Mouse (Mus musculus) spleen, postnatal 10 days (tissue): ENCODE data around the gene Cenps.
"Not testable (repeated sequence)": the region's sequence is repeated elsewhere in the genome, so short reads cannot be mapped to it uniquely, and the experiment has no call there.

Experiments
- DNase-seq, 2 experiments: peaks; one replicate each; pipeline ENCODE4 v3.0.0; 2021 to 2022; ENCODE audit warnings: low spot score in 2 of 2

Cenps gene

GRCm38 (mm10) chr4:149123432-149123831 lies 14.0 kb downstream of the Cenps start:
- no peak for DNase-seq

- DNase-seq = not testable (repeated sequence)
Observed at GRCm38 (mm10) chr4:149119978-149120562, 17.4 kb downstream of the Cenps start.

DNA sequence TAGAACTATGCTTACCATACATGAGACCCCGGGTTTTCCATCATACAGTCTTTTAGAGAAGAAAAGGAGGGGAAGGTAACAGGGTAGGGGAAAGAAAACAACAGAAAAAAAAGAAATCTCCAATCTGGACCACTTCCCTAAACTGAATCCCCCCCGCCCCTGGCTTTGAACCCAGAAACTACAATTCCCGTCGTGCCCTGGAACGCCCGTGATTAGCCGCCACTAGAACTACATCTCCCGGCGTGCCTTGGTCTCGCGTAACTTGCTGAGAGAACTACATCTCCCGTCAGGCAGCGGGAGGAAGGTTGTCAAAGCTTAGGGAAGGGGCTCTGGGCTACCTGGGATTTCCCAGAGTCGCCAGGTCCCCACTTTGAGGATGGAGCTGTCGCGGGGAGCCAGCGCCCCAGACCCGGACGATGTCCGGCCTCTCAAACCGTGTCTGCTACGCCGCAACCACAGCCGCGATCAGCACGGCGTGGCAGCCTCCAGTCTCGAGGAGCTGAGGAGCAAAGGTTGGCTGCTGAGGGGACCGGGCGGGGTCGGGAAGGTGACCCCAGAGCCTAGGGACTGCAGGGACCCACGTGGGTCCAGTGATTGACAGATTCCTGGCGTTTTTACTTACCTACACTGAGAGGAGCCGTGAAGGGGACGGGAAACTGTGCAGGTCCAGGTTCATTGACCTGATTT lies 33.4 kb downstream of the Cenps start, which contains the start of gene Dffa:
Dffa (plus strand) TSS at position 272 of the 687 bp plus-strand sequence.
- peak; percentile 86 to 94 for DNase-seq

GRCm38 (mm10) chr4:149101456-149101855 lies 36.0 kb downstream of the Cenps start:
- no peak for DNase-seq

GRCm38 (mm10) chr4:149100449-149100848 lies 37.0 kb downstream of the Cenps start:
- DNase-seq = not testable (repeated sequence)

DNA sequence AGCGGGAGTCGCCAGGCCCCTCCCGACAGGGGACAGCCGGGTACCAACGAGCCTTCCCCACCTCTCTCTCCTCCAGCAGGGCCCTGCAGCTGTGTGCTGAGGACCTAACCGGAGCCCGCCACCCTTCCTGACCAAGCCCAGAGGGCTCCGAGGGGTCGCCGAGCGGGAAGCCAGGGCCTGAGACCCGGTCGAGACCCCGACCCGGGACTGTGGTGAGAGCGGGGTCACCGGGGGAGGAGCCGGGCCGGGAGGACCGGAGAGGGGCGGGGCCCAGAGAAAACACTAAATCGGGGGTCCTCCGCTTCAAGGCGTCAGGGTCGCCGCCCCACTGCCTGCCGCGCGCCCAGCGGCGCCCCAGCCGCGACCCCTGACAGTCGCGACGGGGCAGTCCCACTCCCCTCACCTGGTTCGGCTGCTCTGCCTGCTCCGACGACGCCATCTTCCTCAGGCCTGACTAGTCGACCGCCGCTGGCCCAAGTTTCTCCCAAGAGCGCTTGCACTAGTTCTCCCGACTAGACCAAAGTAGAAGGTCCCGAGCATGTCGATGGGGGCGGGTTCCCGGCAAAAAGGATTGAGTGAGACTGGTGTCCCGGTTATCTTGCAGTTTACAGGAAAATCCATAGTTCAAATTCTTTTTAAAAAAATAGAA lies 37.9 kb downstream of the Cenps start, which contains the start of gene Pex14:
Pex14 (minus strand) TSS at position 508 of the 649 bp plus-strand sequence.
- DNase-seq = peak; percentile 84 to 94

- no peak for DNase-seq
Observed at GRCm38 (mm10) chr4:149098571-149098970, 38.9 kb downstream of the Cenps start.

GRCm38 (mm10) chr4:149097956-149098355 lies 39.5 kb downstream of the Cenps start:
- DNase-seq = no peak

DNA sequence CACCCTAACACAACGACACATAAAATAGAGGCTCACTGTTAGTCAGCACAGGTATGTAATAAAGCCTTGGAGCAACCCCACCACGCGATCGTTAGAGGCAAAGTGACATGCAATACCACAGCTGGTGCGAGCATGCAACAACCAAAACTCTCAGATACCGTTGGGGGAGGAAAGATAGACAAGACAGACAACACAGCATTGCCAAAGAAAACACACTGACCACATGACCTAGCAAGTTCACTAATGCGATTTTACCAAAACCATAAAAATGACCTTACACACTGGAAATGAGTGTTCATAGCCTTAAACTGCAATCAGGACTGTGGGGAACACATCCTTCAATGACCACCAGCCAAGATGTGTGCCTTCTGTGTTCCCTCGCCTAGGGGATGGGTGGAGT lies 46.1 kb downstream of the Cenps start:
- no peak for DNase-seq

- no peak for DNase-seq
Observed at GRCm38 (mm10) chr4:149085381-149085780, 52.0 kb downstream of the Cenps start.

- no peak for DNase-seq
Observed at GRCm38 (mm10) chr4:149081528-149081927, 55.9 kb downstream of the Cenps start.

GRCm38 (mm10) chr4:149080111-149080510 lies 57.3 kb downstream of the Cenps start:
- no peak for DNase-seq

- no peak for DNase-seq
Observed at GRCm38 (mm10) chr4:149079629-149080028, 57.8 kb downstream of the Cenps start.

DNA sequence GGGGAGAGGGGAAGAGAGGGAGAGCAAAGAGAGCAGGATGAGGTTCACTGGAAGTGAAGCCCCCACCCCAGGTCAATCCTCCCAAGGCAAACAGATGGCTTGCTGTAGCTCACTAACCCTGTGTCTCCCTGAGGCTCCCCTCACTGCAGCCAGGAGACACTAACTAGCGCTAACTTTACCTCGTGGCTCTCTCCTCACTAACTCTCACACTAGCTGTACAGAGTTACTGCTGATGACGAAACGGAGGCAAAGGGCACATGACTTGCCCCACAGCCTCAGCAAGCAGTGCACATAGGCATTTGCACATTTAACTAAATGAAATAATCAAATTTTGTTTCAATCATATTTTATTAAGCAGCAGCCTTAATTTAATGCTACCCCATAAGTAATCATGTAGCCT lies 59.2 kb downstream of the Cenps start:
- no peak for DNase-seq
